Mouse (Mus musculus): ENCODE results near the gene Cntnap1.

- TF ChIP-seq MYOD1 (IDR thresholded peaks at IDR 0.05; ENCODE audit: control insufficient read depth, insufficient read length, low read depth) (no peak), CTCF (IDR thresholded peaks at IDR 0.05; ENCODE audit: control insufficient read depth, insufficient read depth, insufficient read length) (no peak), MAX (IDR thresholded peaks at IDR 0.05) (no peak), USF1 (IDR thresholded peaks at IDR 0.05; ENCODE audit: low read depth) (no peak), MYOG (IDR thresholded peaks at IDR 0.05; ENCODE audit: control insufficient read depth, extremely low read depth, insufficient read length) (no peak)
Measured at GRCm38 (mm10) chr11:101186526-101187247, 16.4 kb downstream of the Cntnap1 start.
